ENCODE assay signal across 23 mouse cellular contexts in the genomic region with DNA sequence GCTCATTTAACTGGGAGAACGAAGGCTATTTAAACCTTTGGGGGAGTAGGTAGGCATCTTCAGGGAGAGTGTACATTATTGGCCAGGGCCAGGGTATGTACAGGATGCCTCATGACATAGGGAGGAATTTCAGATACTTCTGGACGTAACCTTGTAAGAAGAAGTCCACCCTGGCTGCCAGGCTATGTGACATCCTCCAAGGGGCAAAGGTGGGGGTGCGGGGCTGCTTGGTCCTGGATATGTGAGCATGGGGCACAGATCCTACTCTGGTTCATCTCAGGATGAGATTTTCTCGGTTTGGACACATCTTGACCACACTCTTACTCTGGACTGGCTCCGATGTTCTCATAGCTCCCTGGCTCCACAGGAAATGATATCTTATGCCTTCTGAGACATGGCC. TPM values are rescaled to one million over a fixed set of nuclear protein-coding genes. Genes with fewer than 3 reads are reported as not detected.
DNase-seq lines count a peak whose midpoint lies in the region; ATAC-seq lines count a peak whose summit lies in the region.
"Had no signal": no experiment of that assay in that cellular context is flagged by ENCODE, and none has a peak within 500 bp of the region (broad histone marks: within the 10 kb centered on the region; RNA-seq: fewer than 3 reads in every experiment).

No protein-coding gene starts in this region.

- no peak overlapping the region for H3K27ac ChIP-seq in heart, embryonic 10.5 days
- H3K27ac ChIP-seq in brown adipose tissue, adult 24 weeks (replicated peaks; ENCODE audit: low read depth, low read length), result 0 out of 2 replicates have a peak overlapping the region, but pooled peaks have one; percentile 87
- H3K27ac ChIP-seq: embryonic facial prominence, embryonic 10.5 days; embryonic facial prominence, embryonic 12.5 days; forebrain, embryonic 10.5 days; forebrain, embryonic 12.5 days had no signal

- H3K9me3 ChIP-seq in heart, embryonic 10.5 days, result peaks cover 2% of the 10 kb centered on the region; the same call in 1 of the 2 replicates
- H3K9me3 ChIP-seq: embryonic facial prominence, embryonic 12.5 days had no signal

- H3K4me1 ChIP-seq in heart, embryonic 10.5 days, result peaks cover 13% of the 10 kb centered on the region; the same call in 1 of the 2 replicates
- H3K4me1 ChIP-seq in brown adipose tissue, adult 24 weeks (ENCODE audit: control insufficient read depth, insufficient read depth, insufficient read length, low read length), result peaks cover 12% of the 10 kb centered on the region

- DNase-seq in heart, embryonic 10.5 days (ENCODE audit: low spot score), result peak; percentile 64
- DNase-seq in heart, postnatal 4 days, result no peak
- DNase-seq in spleen, postnatal 10 days (ENCODE audit: low spot score in 2 of 2), result no peak
- DNase-seq: adrenal gland, adult 2 months; adrenal gland, postnatal 10 days; adrenal gland, postnatal 25 days; cerebellum, adult 11-12 months; cerebellum, adult 2 months; cerebellum, adult 9-10 months; cerebellum, postnatal 10 days; cerebellum, postnatal 25 days had no signal

- no peak overlapping the region for H3K4me3 ChIP-seq in heart, embryonic 10.5 days
- no peak overlapping the region for H3K4me3 ChIP-seq in brown adipose tissue, adult 24 weeks (ENCODE audit: insufficient read depth, low read depth, low read length)
- H3K4me3 ChIP-seq: embryonic facial prominence, embryonic 10.5 days; embryonic facial prominence, embryonic 12.5 days; forebrain, embryonic 10.5 days; forebrain, embryonic 12.5 days had no signal

- 0 out of 2 replicates have a peak, but pooled peaks cover 7% of the 10 kb centered on the region for H3K27me3 ChIP-seq in heart, embryonic 10.5 days (ENCODE audit: insufficient read depth, poor library complexity, severe bottlenecking)
- H3K27me3 ChIP-seq: embryonic facial prominence, embryonic 12.5 days; forebrain, embryonic 12.5 days had no signal

- no peaks in the 10 kb centered on the region for H3K36me3 ChIP-seq in heart, embryonic 10.5 days
- H3K36me3 ChIP-seq: embryonic facial prominence, embryonic 10.5 days; embryonic facial prominence, embryonic 12.5 days; forebrain, embryonic 10.5 days; forebrain, embryonic 12.5 days had no signal

- 0 out of 2 replicates have a peak, but pooled peaks have one; percentile 14 for ATAC-seq in erythroid progenitor cell, adult 5-6 weeks (replicated peaks; ENCODE audit: low FRiP score, poor library complexity, severe bottlenecking)
- ATAC-seq: forebrain, embryonic 14.5 days; forebrain, embryonic 16.5 days had no signal

- WGBS in heart, embryonic 10.5 days, result 80% methylated on average over 5 of the region's 5 CpGs

RNA-seq across cellular contexts. Expression of a gene that starts 52.2 kb away (rescaled TPM):
- not detected in 2 replicates for polyA plus RNA-seq in heart, embryonic 10.5 days (2016; fragmentation: Nextera tagmentation; extraction: Ambion mirVana)
- not detected for total RNA-seq in heart, postnatal 4 days (2021)
- polyA plus RNA-seq in brown adipose tissue, adult 24 weeks (2012; ENCODE audit: insufficient read depth, insufficient read length, missing spikeins), result not detected in 2 replicates
- not detected in 2 replicates for total RNA-seq in erythroid progenitor cell, adult 5-6 weeks (2015; ENCODE audit: low replicate concordance)
- not detected in 2 replicates for total RNA-seq in erythroid progenitor cell, adult 5-6 weeks (2017; ENCODE audit: low replicate concordance)
- total RNA-seq: adrenal gland, postnatal 25 days; ES-E14; MEL had no signal
- polyA plus RNA-seq: brain, embryonic 14.5 days; C2C12; cerebellum, adult 2 months; embryonic facial prominence, embryonic 10.5 days; embryonic facial prominence, embryonic 12.5 days; forebrain, embryonic 10.5 days; forebrain, embryonic 12.5 days; forebrain, embryonic 14.5 days; forebrain, embryonic 16.5 days had no signal
